Comparison of ENCODE assay signal across 8 mouse cellular contexts in the genomic region with DNA sequence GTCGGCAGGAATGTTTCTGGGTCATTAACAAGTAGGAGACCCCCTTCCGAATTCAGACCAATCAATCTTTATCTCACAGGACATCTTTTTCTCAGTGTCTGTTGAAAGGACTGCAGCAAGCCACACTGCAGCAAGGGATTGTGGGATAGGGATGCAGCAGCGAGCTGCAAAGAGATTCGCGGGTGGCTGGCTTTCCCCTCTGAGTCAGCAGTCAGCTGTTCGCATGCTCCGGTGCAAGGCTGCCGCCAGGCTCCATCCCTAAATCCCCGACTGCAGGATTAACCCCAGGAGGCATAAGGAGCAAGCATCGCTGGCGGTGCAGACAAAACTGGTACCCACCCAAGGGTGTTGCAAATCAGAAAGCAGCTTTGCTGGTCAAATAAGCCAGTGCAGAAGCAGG. TPM values are rescaled to one million over a fixed set of nuclear protein-coding genes. Genes with fewer than 3 reads are reported as not detected.
A peak's percentile ranks its signal among the peaks of the same experiment; 100 is the strongest.
DNase-seq lines count a peak whose midpoint lies in the region; ATAC-seq lines count a peak whose summit lies in the region.
"Had no signal": no experiment of that assay in that cellular context is flagged by ENCODE, and none has a peak within 500 bp of the region (broad histone marks: within the 10 kb centered on the region; RNA-seq: fewer than 3 reads in every experiment).

No protein-coding gene starts in this region.

- H3K4me1 ChIP-seq in hindbrain, embryonic 15.5 days (replicated peaks) = peaks cover 49% of the 10 kb centered on the region

- no peaks in the 10 kb centered on the region for H3K9me3 ChIP-seq in hindbrain, embryonic 15.5 days

- WGBS in hindbrain, embryonic 15.5 days = under 1% methylated on average over 11 of the region's 11 CpGs

- peak overlapping the region; percentile 84 for H3K9ac ChIP-seq in hindbrain, embryonic 15.5 days

- H3K4me2 ChIP-seq in hindbrain, embryonic 15.5 days = peak overlapping the region; percentile 78

- peak; percentile 35 for DNase-seq in ZHBTc4 (ENCODE audit: low read depth, low spot score)
- peak; percentile 84 to 87 for DNase-seq in cerebellum, postnatal 10 days
- peak; percentile 81 to 91 for DNase-seq in frontal cortex, postnatal 36 days (ENCODE audit: low spot score in 2 of 2)
- peak; percentile 67 to 72 for DNase-seq in left cerebral cortex, adult 8-10 months (ENCODE audit: low spot score in 2 of 2)
- peak; percentile 34 to 47 for DNase-seq in lung, postnatal 4 days
- peak; percentile 89 to 93 for DNase-seq in right cerebral cortex, postnatal 10 days (ENCODE audit: low spot score in 2 of 2)

- peak; percentile 85 for ATAC-seq in hindbrain, embryonic 15.5 days (ENCODE audit: low FRiP score, low read depth)

- peak overlapping the region; percentile 60 for H3K4me3 ChIP-seq in hindbrain, embryonic 15.5 days

- H3K27me3 ChIP-seq in hindbrain, embryonic 15.5 days = no peaks in the 10 kb centered on the region

- no peaks in the 10 kb centered on the region for H3K36me3 ChIP-seq in hindbrain, embryonic 15.5 days

- H3K27ac ChIP-seq in hindbrain, embryonic 15.5 days (replicated peaks) = peak overlapping the region; percentile 94

RNA-seq across cellular contexts. Expression of a gene that starts 46.8 kb away (rescaled TPM):
- 2.1 and 2.3 TPM in 2 replicates for polyA plus RNA-seq in hindbrain, embryonic 15.5 days (2015; fragmentation: Nextera tagmentation; extraction: Ambion mirVana)
- total RNA-seq in left cerebral cortex, adult 8-10 months (2022) = not detected
- polyA plus RNA-seq: gonadal fat pad, adult 2 months had no signal

Comparison
In these comparisons a context has a peak if more than half of its experiments do, and no peak if none do; other contexts are left out.
1. Peak in every context shown above with its lines: DNase-seq, ATAC-seq, H3K4me3 ChIP-seq and H3K27ac ChIP-seq.
2. DNase-seq: peak in every context shown above with its lines; median percentile 91 in right cerebral cortex, postnatal 10 days; 86 in frontal cortex, postnatal 36 days; 86 in cerebellum, postnatal 10 days; 70 in left cerebral cortex, adult 8-10 months; 40 in lung, postnatal 4 days; 35 in ZHBTc4.